Mouse (Mus musculus): ENCODE results near the gene C1qtnf7. TPM values are rescaled to one million over a fixed set of nuclear protein-coding genes. Genes with fewer than 3 reads are reported as not detected.

C1qtnf7 gene
- polyA plus RNA-seq (2014; fragmentation: Illumina TruSeq; extraction: RNeasy Lipid Tissue Mini Kit (QIAGEN cat#74804); ENCODE audit: low read depth, low replicate concordance) = 11.0 TPM

DNA sequence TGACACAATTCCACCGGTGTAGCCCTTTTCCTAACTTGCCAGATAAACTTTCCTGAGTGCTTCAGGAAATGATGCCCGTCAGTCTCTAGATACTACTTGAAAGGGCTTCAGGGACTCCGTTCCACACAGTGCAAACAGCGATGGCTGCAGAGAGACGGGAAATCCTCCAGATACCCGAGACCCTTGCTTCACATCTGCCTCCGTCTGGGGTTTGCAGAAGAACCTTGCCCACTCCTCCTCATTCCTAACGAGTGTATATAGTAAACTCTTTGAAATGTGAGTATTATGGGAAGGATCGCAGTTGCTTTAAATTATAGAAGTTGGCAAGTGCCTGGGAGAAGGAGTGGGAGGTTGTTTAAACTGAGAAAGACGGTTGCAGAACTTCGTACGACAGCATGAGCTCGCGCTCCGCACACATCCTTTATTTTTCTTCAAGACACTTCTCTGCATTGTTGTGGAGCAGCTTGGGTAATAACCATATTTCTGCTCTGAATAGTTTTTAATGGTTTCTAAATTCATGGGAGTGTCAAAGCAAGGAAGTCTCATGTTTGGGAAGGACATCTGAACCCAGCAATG is at the start of gene C1qtnf7:
TSS of gene C1qtnf7 (plus strand) at position 138 of the 576 bp plus-strand sequence.

DNA sequence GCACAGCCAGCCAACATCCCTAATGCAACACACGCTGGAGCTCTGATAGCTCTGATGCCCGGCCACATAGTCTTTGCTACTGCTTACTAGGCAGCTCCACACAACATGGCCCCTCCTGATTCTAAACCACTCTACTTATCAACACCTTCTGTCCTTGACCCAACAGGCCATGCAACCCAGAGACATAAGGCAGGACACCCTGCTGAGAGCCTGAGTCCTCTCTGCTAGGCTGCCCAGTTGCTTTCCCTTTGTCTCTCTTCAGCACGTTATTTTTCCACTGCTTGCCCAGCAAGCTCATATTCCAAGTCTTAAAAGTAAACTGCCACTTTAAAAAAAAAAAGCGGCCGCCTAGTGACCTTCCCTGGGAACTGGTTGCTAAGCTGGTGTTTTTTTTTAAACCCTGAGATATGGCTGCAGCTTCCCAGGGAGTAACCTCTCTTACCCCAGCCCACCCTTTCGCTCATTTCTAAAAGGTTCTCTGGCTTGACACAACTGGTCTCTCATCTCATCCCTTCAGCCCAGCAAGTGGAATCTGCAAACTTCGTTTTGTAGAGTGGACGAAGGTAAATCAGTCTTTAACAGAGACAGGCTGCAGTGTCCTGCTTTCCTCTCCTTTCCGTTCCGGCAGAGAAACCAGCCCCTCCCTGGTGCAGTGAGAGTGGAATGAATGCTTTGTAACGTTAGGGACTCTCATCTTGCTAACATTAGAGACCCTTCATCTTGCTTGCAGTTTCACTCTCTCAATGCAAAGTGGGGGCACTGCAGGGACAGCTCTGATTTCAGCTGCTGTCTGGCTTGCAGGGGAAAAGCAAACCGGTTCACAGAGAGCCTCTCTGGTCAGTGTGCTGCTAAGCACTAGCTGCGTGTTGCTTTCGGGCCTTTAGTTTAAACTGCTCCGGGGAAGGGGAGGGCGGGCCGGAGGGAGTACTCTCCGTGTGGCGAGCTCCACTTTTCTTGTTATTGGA is 146.9 kb downstream of the C1qtnf7 start, which contains the start of gene Cc2d2a:
TSS of gene Cc2d2a (plus strand) at position 350 of the 965 bp plus-strand sequence.

Other genes with a start within 250 kb of the C1qtnf7 start
- 14.2 TPM for gene Cc2d2a, start 146.8 kb downstream of the C1qtnf7 start, polyA plus RNA-seq (2014; fragmentation: Illumina TruSeq; extraction: RNeasy Lipid Tissue Mini Kit (QIAGEN cat#74804); ENCODE audit: low read depth, low replicate concordance)

All from kidney, adult 10 weeks (tissue).